Mouse (Mus musculus): ENCODE measurements at regions not wholly inside any gene's neighbourhood (a gene's known extent, or its start where the extent isn't known, plus 50 kb on each side); places are given as distances from the start of the nearest gene placed in this dataset.

GRCm38 (mm10) chr8:77836902-77837489, 112.7 kb upstream of the Ednra start:
- DNase-seq (ENCODE audit: low spot score) (no peak), ATAC-seq (no peak)
- no peak for TF ChIP-seq CTCF (IDR thresholded peaks at IDR 0.05)
- TF ChIP-seq EP300 (IDR thresholded peaks at IDR 0.05): no peak
- Histone ChIP-seq H3K9me3 (ENCODE audit: low read length) (no peaks in the 10 kb centered on the region), H3K4me1 (ENCODE audit: insufficient read depth, low read depth, low read length) (no peaks in the 10 kb centered on the region; the same call in 1 of the 2 replicates), H3K36me3 (ENCODE audit: insufficient read depth, low read length) (no peaks in the 10 kb centered on the region), H3K4me3 (ENCODE audit: low read depth, low read length) (no peak overlapping the region), H3K9ac (replicated peaks; ENCODE audit: low read depth) (no peak overlapping the region), H3K27ac (ENCODE audit: low read length) (no peak overlapping the region), H3K27me3 (replicated peaks; ENCODE audit: insufficient read depth, low read length) (no peaks in the 10 kb centered on the region), H3K4me2 (replicated peaks; ENCODE audit: low read depth, low read length) (no peak overlapping the region)
- WGBS: 35% methylated on average over 5 of the region's 5 CpGs

GRCm38 (mm10) chr8:77842392-77843139, 118.3 kb upstream of the Ednra start:
- WGBS: 30% methylated on average over 7 of the region's 7 CpGs
- Histone ChIP-seq H3K27ac (ENCODE audit: low read length) (no peak overlapping the region), H3K27me3 (replicated peaks; ENCODE audit: insufficient read depth, low read length) (no peaks in the 10 kb centered on the region), H3K36me3 (ENCODE audit: insufficient read depth, low read length) (no peaks in the 10 kb centered on the region), H3K9me3 (ENCODE audit: low read length) (no peaks in the 10 kb centered on the region), H3K4me3 (ENCODE audit: low read depth, low read length) (no peak overlapping the region), H3K9ac (replicated peaks; ENCODE audit: low read depth) (no peak overlapping the region), H3K4me2 (replicated peaks; ENCODE audit: low read depth, low read length) (no peak overlapping the region), H3K4me1 (ENCODE audit: insufficient read depth, low read depth, low read length) (no peaks in the 10 kb centered on the region)
- no peak for TF ChIP-seq EP300 (IDR thresholded peaks at IDR 0.05)
- TF ChIP-seq CTCF (IDR thresholded peaks at IDR 0.05): no peak
- DNase-seq (ENCODE audit: low spot score): peak; percentile 38
- no peak for ATAC-seq

GRCm38 (mm10) chr8:77843229-77843628, 119.0 kb upstream of the Ednra start:
- DNase-seq (ENCODE audit: low spot score) (no peak), ATAC-seq (no peak)
- Histone ChIP-seq H3K27ac (ENCODE audit: low read length) (no peak overlapping the region), H3K27me3 (replicated peaks; ENCODE audit: insufficient read depth, low read length) (no peaks in the 10 kb centered on the region), H3K9me3 (ENCODE audit: low read length) (no peaks in the 10 kb centered on the region), H3K4me1 (ENCODE audit: insufficient read depth, low read depth, low read length) (no peaks in the 10 kb centered on the region), H3K9ac (replicated peaks; ENCODE audit: low read depth) (no peak overlapping the region), H3K4me3 (ENCODE audit: low read depth, low read length) (no peak overlapping the region), H3K4me2 (replicated peaks; ENCODE audit: low read depth, low read length) (no peak overlapping the region), H3K36me3 (ENCODE audit: insufficient read depth, low read length) (no peaks in the 10 kb centered on the region)
- WGBS: 60% methylated on average over 3 of the region's 3 CpGs
- no peak for TF ChIP-seq CTCF (IDR thresholded peaks at IDR 0.05)
- TF ChIP-seq EP300 (IDR thresholded peaks at IDR 0.05): no peak

GRCm38 (mm10) chr8:77850523-77850922, 126.3 kb upstream of the Ednra start:
- Histone ChIP-seq H3K4me3 (ENCODE audit: low read depth, low read length) (no peak overlapping the region), H3K4me1 (ENCODE audit: insufficient read depth, low read depth, low read length) (no peaks in the 10 kb centered on the region), H3K27ac (ENCODE audit: low read length) (no peak overlapping the region), H3K4me2 (replicated peaks; ENCODE audit: low read depth, low read length) (no peak overlapping the region), H3K36me3 (ENCODE audit: insufficient read depth, low read length) (no peaks in the 10 kb centered on the region), H3K9ac (replicated peaks; ENCODE audit: low read depth) (no peak overlapping the region), H3K27me3 (replicated peaks; ENCODE audit: insufficient read depth, low read length) (no peaks in the 10 kb centered on the region), H3K9me3 (ENCODE audit: low read length) (0 out of 2 replicates have a peak, but pooled peaks cover 2% of the 10 kb centered on the region)
- DNase-seq (ENCODE audit: low spot score) (no peak), ATAC-seq (no peak)
- TF ChIP-seq EP300 (IDR thresholded peaks at IDR 0.05) (no peak), CTCF (IDR thresholded peaks at IDR 0.05) (no peak)
- 52% methylated on average over 5 of the region's 5 CpGs for WGBS

- WGBS: 13% methylated on average over 6 of the region's 6 CpGs
These were observed 146.0 kb upstream of the Ednra start for GRCm38 (mm10) chr8:77870264-77870663.

DNA sequence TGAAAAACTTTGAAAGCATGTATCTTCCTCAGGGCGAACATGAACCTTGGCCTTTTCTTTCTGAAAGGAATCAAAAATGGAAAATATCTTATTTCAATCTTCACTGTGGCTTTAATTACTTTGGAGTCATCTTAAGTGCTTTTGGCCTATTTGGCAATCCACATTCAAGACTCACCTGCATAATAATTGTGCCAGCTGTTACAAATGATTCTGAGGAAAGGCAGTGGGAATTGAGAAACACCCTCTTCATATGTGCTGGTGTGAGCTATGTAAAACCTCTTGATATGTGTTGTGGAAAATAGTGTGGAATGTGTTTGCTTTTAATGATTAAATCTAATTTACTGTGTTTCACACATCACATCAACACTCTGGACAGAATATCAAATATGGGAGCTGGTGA, 148.5 kb upstream of the Ednra start:
- Histone ChIP-seq H3K4me3 (ENCODE audit: low read depth, low read length) (no peak overlapping the region), H3K4me1 (ENCODE audit: insufficient read depth, low read depth, low read length) (no peaks in the 10 kb centered on the region), H3K27ac (ENCODE audit: low read length) (no peak overlapping the region), H3K9ac (replicated peaks; ENCODE audit: low read depth) (no peak overlapping the region), H3K27me3 (replicated peaks; ENCODE audit: insufficient read depth, low read length) (no peaks in the 10 kb centered on the region), H3K9me3 (ENCODE audit: low read length) (no peaks in the 10 kb centered on the region), H3K4me2 (replicated peaks; ENCODE audit: low read depth, low read length) (no peak overlapping the region), H3K36me3 (ENCODE audit: insufficient read depth, low read length) (no peaks in the 10 kb centered on the region)
- no peak for ATAC-seq
- DNase-seq (ENCODE audit: low spot score): no peak
- no peak for TF ChIP-seq CTCF (IDR thresholded peaks at IDR 0.05)
- TF ChIP-seq EP300 (IDR thresholded peaks at IDR 0.05): no peak
- WGBS: 95% methylated on average over 1 of the region's 1 CpGs

More at GRCm38 (mm10) chr8:77870264-77870663, 146.0 kb upstream of the Ednra start:
- H3K27ac ChIP-seq (ENCODE audit: low read length): no peak overlapping the region
- DNase-seq (ENCODE audit: low spot score): no peak
- TF ChIP-seq CTCF (IDR thresholded peaks at IDR 0.05) (no peak), EP300 (IDR thresholded peaks at IDR 0.05) (no peak)
- no peak overlapping the region for H3K4me3 ChIP-seq (ENCODE audit: low read depth, low read length)
- H3K27me3 ChIP-seq (replicated peaks; ENCODE audit: insufficient read depth, low read length): no peaks in the 10 kb centered on the region
- ATAC-seq: no peak
- H3K9ac ChIP-seq (replicated peaks; ENCODE audit: low read depth): no peak overlapping the region
- no peak overlapping the region for H3K4me2 ChIP-seq (replicated peaks; ENCODE audit: low read depth, low read length)
- H3K4me1 ChIP-seq (ENCODE audit: insufficient read depth, low read depth, low read length): no peaks in the 10 kb centered on the region
- no peaks in the 10 kb centered on the region for H3K9me3 ChIP-seq (ENCODE audit: low read length)
- H3K36me3 ChIP-seq (ENCODE audit: insufficient read depth, low read length): no peaks in the 10 kb centered on the region

Measured in lung, postnatal 0 days (tissue).